Mouse (Mus musculus): ENCODE results near the gene Gm39566. TPM values are rescaled to one million over a fixed set of nuclear protein-coding genes. Genes with fewer than 3 reads are reported as not detected.

The Gm39566 gene
- total RNA-seq, 2 experiments from 2014 or later = not detected

- DNase-seq = no peak
Measured at GRCm38 (mm10) chr11:69795983-69796435, 19.1 kb downstream of the Gm39566 start.

DNA sequence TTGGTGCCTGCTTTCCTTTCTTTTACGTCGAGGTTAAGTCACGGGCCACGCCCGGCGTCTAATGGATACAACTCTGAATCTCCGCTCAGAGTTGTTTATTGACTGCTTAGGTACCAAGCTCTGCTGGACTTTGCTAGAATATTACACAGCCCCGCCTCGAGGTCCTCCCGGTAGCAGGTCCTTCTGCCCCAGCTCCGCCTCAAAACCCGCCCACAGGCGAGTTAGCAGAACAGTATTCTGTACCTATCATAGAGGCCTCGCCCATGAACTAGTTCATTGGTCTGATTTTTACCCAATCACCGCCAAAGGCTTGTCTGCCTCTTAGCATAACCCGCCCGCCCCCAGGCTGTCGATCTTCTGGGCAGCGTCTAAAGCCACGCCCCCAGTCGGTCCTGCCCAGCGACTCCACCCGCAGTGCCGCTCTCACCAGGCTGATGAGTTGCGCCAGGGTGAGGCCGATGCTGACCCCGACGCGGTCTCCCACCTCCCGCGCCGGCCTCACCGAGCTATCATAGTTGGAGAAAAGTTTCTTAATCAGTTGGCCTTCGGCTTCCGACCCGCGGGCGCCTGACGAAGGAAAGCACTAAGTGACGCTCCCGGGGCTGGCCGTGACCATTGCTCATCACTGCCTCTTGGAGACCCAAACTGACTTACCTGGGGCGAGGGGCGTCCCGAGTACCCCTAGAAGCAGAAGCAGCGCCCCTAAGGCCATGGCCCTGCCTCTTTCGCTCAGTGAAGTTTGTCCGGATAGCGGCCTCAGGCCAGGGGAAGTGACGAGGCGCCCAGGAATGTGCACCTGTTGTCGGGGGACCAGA, 19.7 kb downstream of the Gm39566 start, which contains the start of gene Chrnb1:
Gene Chrnb1 (minus strand): TSS at position 776 of the 815 bp plus-strand sequence.
- peak; percentile 94 for DNase-seq

GRCm38 (mm10) chr11:69793429-69793828, 21.7 kb downstream of the Gm39566 start:
- DNase-seq = no peak

- DNase-seq = no peak
Measured at GRCm38 (mm10) chr11:69791420-69791819, 23.7 kb downstream of the Gm39566 start.

DNA sequence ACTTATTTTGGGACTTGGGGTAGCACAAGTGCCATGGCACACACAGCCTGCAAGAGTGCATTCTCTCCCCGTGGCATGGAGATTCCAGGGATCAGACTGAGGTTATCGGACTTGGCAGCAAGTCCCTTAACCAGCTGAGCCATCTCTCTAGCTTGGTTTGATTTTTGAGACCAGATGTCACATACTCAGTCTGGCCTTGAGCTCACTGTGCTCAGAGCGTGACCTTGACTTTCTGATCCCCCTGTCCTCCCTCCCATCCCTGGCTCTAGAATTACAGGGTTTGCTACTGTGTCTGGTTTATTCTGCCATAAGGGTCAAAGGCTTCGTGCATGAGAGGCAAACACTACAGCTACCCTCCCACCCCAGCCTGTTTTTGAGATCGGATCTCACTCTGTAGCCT, 25.7 kb downstream of the Gm39566 start:
- DNase-seq = no peak

GRCm38 (mm10) chr11:69787306-69787705, 27.8 kb downstream of the Gm39566 start:
- DNase-seq = no peak

GRCm38 (mm10) chr11:69784793-69785272, 30.3 kb downstream of the Gm39566 start:
- peak; percentile 47 for DNase-seq

DNA sequence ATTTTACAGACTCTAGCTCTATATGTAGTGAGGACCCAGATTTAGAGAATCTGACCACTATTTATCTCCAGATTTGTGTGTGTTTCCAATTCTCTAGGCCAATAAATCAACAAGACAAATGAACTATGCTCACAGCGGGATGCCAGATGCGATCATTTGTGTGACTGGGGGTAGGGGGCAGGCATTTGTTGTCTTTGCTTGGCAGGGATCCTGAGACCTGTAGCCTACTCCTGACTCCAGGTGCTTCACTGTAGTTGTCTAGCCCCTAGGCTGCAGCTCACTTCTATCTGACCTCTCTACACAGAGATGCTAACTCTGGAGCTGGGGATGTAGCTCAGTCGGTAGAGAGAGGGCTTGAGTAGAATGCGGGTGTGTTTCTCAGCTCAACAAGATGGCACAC, 33.3 kb downstream of the Gm39566 start:
- DNase-seq = no peak

DNA sequence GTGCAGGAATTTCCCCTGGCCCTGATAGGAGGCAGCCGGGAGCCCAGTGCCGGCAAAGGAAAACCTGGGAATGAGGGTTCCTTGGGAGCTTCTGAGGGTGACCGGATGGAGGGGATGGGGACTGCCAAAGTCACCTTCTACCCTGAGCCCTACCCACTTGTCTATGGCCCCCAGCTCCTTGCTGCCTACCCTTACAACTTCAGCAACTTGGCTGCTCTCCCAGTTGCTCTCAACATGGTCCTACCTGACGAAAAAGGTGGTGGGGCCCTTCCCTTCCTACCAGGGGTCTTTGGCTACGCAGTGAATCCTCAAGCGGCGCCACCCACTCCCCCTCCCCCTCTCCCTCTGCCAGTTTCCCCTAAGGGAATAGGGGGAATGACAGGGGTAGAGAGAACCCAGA, 36.1 kb downstream of the Gm39566 start:
- DNase-seq = no peak

GRCm38 (mm10) chr11:69778258-69778982, 36.7 kb downstream of the Gm39566 start:
- DNase-seq = no peak

- DNase-seq = no peak
Measured at GRCm38 (mm10) chr11:69777504-69778257, 37.4 kb downstream of the Gm39566 start.

DNA sequence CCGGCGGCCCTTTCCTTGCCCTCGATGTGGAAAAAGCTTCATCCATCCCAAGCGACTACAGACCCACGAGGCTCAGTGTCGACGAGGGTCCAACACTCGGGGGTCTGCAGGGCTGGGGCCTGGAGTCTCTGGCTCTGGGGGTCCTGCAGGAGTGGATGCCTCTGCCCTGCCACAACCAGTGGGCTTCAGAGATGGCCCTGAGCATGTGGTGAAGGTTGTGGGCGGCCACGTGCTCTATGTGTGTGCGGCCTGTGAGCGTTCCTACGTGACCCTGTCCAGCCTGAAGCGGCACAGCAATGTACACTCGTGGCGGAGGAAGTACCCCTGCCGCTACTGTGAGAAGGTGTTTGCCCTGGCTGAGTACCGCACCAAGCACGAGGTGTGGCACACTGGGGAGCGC, 38.6 kb downstream of the Gm39566 start:
- no peak for DNase-seq

GRCm38 (mm10) chr11:69775716-69776115, 39.4 kb downstream of the Gm39566 start:
- DNase-seq = no peak

- DNase-seq = no peak
Measured at GRCm38 (mm10) chr11:69774961-69775360, 40.1 kb downstream of the Gm39566 start.

DNA sequence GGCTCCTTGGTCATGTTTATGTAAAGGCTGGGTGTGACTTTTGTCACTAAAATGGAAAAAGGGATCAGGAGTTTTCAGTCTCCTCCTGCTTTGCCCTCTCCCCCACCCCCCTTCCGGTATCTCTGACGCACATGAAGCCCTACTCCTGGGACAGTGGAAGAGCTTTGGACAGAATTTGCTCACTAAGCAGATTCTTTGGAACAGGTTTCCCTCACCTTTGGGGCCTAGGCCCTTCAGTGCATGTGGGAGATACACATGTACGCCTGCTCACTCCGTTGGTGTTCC, 47.5 kb downstream of the Gm39566 start:
- no peak for DNase-seq

GRCm38 (mm10) chr11:69766872-69767624, 48.0 kb downstream of the Gm39566 start:
- DNase-seq = no peak

DNA sequence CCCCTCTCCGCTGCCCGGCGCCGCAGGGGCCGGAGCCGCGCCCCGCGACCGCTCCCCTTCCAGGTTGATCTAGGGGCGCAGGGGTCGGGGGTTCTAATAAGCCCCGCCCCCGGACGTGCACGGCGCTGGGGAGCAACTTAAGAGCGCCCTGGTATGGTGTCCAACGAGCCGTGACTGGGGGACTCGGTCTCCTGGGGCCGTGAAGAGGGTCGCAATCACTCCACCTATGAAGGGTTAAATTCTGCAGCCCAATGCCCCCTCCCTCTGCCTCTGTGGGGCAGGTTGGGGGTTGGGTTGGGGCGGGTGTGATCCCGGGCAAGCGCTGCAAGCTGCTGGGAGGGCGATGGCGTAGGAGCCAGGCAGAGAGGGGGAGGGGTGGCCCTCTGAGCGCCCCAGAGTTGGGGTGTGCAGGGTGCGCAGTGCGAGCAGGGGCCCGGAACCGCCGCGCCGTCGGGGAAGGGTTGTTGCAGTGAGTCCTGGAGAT, 48.9 kb downstream of the Gm39566 start:
- DNase-seq = peak; percentile 84

DNA sequence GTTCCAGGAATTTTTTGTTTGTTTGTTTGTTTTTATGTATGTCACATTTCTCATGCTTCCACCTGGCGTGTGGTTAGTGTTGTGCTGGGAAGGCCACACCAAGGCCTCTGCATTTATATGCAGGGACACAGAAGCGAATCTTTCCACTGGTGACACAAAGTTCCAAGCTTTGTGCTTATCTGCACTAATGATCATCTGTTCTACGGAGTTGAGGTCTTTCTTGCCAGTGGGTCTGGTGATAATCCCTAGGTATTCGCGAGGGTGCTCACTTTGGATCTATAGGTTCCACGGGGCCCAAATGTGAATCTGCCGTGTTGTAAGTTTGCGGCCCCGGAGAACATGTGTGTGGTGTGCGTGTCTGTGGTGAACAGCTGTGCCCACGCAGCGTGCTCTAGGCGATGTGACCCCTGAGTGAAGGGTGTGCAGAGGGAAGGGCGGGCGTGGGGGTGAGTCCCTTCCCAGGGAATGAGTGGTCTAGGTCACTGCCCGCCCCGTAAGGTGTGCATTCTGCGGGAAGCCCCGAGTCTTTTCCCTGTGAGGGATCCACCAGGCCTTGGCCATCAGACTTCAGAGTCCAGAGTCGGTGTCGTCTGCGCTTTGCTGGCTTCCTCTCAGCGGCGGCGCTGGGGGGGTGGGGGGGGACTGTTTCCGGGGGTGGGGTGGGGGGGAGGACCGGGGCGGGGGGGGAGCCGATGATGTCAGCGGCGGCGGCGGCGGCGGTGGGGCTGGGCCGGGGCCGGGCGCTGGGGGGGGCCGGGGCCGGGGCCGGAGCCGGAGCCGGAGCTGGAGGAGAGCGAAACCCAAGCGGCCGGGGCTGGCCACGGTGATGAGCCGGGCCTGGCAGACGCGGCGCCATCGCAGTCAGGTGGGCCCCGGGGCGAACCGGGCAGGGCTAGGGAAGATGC, 49.6 kb downstream of the Gm39566 start, which contains the start of gene Zbtb4:
Gene Zbtb4 (plus strand): TSS at position 692 of the 905 bp plus-strand sequence.
- DNase-seq = peak; percentile 68

GRCm38 (mm10) chr11:69763551-69763950, 51.5 kb downstream of the Gm39566 start:
- no peak for DNase-seq

DNA sequence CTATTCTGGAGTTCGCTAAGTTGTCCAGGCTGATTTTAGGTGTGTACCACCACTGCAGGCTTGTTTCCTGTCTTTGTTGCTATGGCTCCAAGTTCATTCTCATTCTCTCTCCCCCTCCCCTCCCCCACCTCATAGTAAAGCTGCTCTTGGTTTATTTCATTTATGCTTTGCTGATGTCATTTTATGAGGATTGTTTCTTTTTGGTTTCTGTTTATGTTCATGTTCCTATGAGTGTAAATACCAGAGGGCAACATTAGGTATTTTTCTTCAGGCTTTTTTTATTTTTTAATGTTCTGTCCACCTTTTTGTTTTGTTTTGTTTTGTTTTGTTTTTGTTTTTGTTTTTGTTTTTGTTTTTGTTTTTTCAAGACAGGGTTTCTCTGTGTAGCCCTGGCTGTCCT, 53.2 kb downstream of the Gm39566 start, which contains the start of gene Slc35g3:
Gene Slc35g3 (minus strand): TSS at position 101 of the 400 bp plus-strand sequence.
- DNase-seq = no peak

All from adrenal gland, postnatal 10 days (tissue).